7 mouse cellular contexts compared by ENCODE assay signal in the genomic region with DNA sequence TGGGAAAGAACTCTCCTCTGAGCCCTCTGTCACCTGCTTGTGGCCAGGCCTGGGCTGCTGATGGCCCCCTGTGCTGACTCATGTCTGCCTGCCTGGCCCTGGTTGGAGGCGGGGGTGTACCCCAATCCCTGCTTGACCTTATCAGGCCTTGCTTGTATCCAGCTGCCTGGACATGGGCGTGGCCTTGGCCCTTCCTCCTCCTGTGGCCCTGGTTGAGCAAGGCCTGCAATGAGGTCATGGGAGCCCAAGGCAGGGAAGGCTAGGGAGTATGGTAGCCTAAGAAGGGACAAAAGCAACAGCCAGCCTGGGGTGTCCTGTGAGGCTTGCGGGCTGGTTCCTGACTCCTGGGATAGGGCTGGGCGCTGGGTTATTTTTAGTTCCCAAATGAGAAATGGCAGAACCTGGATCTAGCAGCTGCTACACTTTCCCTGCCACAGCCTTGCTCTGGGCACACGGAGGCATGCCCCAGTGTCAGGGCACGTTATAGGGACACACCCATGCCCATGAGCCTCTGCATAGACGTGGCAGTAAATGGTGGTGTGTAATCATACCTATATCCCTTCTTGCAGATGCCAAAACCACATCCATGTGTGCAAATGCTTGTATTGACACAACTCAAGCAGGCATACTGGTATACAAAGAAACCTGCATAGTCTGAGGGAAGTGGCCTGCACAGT. TPM values are rescaled to one million over a fixed set of nuclear protein-coding genes. Genes with fewer than 3 reads are reported as not detected.
A peak's percentile ranks its signal among the peaks of the same experiment; 100 is the strongest.
DNase-seq lines count a peak whose midpoint lies in the region; TF ChIP-seq lines count a peak whose summit lies in the region.

No protein-coding gene starts in this region.

- H3K27me3 ChIP-seq in thymus, adult 2 months (ENCODE audit: control insufficient read depth, insufficient read depth, low read length) = no peaks in the 10 kb centered on the region

- H3K27ac ChIP-seq in brown adipose tissue, adult 24 weeks (replicated peaks; ENCODE audit: low read depth, low read length) = peak overlapping the region; percentile 66
- H3K27ac ChIP-seq in thymus, adult 2 months (ENCODE audit: control insufficient read depth, insufficient read depth, low read length) = no peak overlapping the region

- TF ChIP-seq CTCF in thymus, adult 2 months (IDR thresholded peaks at IDR 0.05; ENCODE audit: borderline replicate concordance, control insufficient read depth, extremely low read depth, insufficient read depth, low read length, poor library complexity) = no peak

- WGBS in thymus, adult 2 months = 88% methylated on average over 7 of the region's 7 CpGs

- intact Hi-C loops in heart, postnatal 10 days (cut with DNase I) = no loop called here

- H3K4me3 ChIP-seq in brown adipose tissue, adult 24 weeks (ENCODE audit: insufficient read depth, low read depth, low read length) = no peak overlapping the region
- H3K4me3 ChIP-seq in thymus, adult 2 months (ENCODE audit: control insufficient read depth, insufficient read depth, low read length) = no peak overlapping the region

- peaks cover 22% of the 10 kb centered on the region for H3K4me1 ChIP-seq in brown adipose tissue, adult 24 weeks (ENCODE audit: control insufficient read depth, insufficient read depth, insufficient read length, low read length)
- peaks cover 42% of the 10 kb centered on the region for H3K4me1 ChIP-seq in thymus, adult 2 months (replicated peaks; ENCODE audit: control insufficient read depth, insufficient read depth, low read length)

- DNase-seq in adrenal gland, adult (ENCODE audit: inconsistent age in 2 of 2, low spot score in 1 of 2) = peak; percentile 95 to 97
- peak; percentile 78 to 79 for DNase-seq in heart, postnatal 10 days
- DNase-seq in lung, postnatal 4 days = peak; percentile 65 to 74
- DNase-seq in cerebellum, postnatal 10 days = no peak
- no peak for DNase-seq in thymus, adult 2 months
- DNase-seq in thymus, postnatal 14 days = no peak

- TF ChIP-seq POLR2A in thymus, adult 2 months (IDR thresholded peaks at IDR 0.05; ENCODE audit: control insufficient read depth, extremely low read depth, insufficient read depth, low read length, poor library complexity) = no peak

- H3K36me3 ChIP-seq in thymus, adult 2 months (ENCODE audit: control insufficient read depth, insufficient read depth, low read length) = no peaks in the 10 kb centered on the region

RNA-seq across cellular contexts. Expression of a gene that starts 37.0 kb away (rescaled TPM):
- 47.9 and 62.7 TPM in 2 replicates for polyA plus RNA-seq in brown adipose tissue, adult 24 weeks (2012; ENCODE audit: insufficient read depth, insufficient read length, missing spikeins)
- 10 to 100 TPM; 84.9 to 86.7 TPM for total RNA-seq in heart, postnatal 10 days (2021)
- 91.8 and 121 TPM in 2 replicates for polyA plus RNA-seq in thymus, adult 2 months (2012; rRNA removed)

RNA-seq across cellular contexts. Expression of a gene that starts 37.5 kb away (rescaled TPM):
- polyA plus RNA-seq in brown adipose tissue, adult 24 weeks (2012; ENCODE audit: insufficient read depth, insufficient read length, missing spikeins) = 424 and 522 TPM in 2 replicates
- 100 to 1,000 TPM; 486 to 496 TPM for total RNA-seq in heart, postnatal 10 days (2021)
- polyA plus RNA-seq in thymus, adult 2 months (2012; rRNA removed) = 627 and 715 TPM in 2 replicates

RNA-seq across cellular contexts. Expression of a gene that starts 39.4 kb away (rescaled TPM):
- 9.8 and 13.0 TPM in 2 replicates for polyA plus RNA-seq in brown adipose tissue, adult 24 weeks (2012; ENCODE audit: insufficient read depth, insufficient read length, missing spikeins)
- total RNA-seq in heart, postnatal 10 days (2021) = 10 to 100 TPM; 49.2 to 56.2 TPM
- polyA plus RNA-seq in thymus, adult 2 months (2012; rRNA removed) = 10.9 and 11.6 TPM in 2 replicates

Comparison
In these comparisons a context has a peak if more than half of its experiments do, and no peak if none do; other contexts are left out.
1. DNase-seq: peak in adrenal gland, adult (2 of 2), heart, postnatal 10 days (2 of 2) and lung, postnatal 4 days (2 of 2); none in cerebellum, postnatal 10 days (0 of 2), thymus, adult 2 months (single experiment) and thymus, postnatal 14 days (single experiment).